Mouse (Mus musculus) embryonic facial prominence, embryonic 14.5 days (tissue): ENCODE data around the gene Dhrs1. TPM values are rescaled to one million over a fixed set of nuclear protein-coding genes. Genes with fewer than 3 reads are reported as not detected.

Source experiments
- ATAC-seq: fragments of 200-750 bp; cut with Nextera tagmentation; 2 replicates; pipeline ENCODE4 v1.8.0; 2017; ENCODE audit warnings: low read depth, moderate number of reproducible peaks, moderate TSS enrichment
- DNase-seq: peaks from one replicate; pipeline ENCODE4 v3.0.0-alpha.2; 2015; ENCODE audit warnings: low spot score
- H3K27ac ChIP-seq: fragments of 300-500 bp; sonication (generic); replicated peaks from 2 replicates; pipeline ENCODE4 v1.5.1; 2014; ENCODE audit warnings: low read depth, mild to moderate bottlenecking, low read length, moderate library complexity
- H3K27me3 ChIP-seq: fragments of 300-500 bp; sonication (generic); replicated peaks from 2 replicates; pipeline ENCODE4 v1.6.1; 2014; ENCODE audit warnings: low read length; ENCODE audit not compliant: control insufficient read depth, insufficient read depth
- H3K36me3 ChIP-seq: fragments of 300-500 bp; sonication (generic); 2 replicates; pipeline ENCODE4 v1.6.1; 2014; ENCODE audit warnings: low read length, mixed read lengths; ENCODE audit not compliant: control insufficient read depth, insufficient read depth
- H3K4me1 ChIP-seq: fragments of 300-500 bp; sonication (generic); 2 replicates; pipeline ENCODE4 v1.6.1; 2014; ENCODE audit warnings: antibody characterized with exemption, low read length; ENCODE audit not compliant: control insufficient read depth, insufficient read depth
- H3K4me2 ChIP-seq: fragments of 300-500 bp; sonication (generic); 2 replicates; pipeline ENCODE4 v1.6.1; 2014; ENCODE audit warnings: low read depth, mild to moderate bottlenecking, low read length, moderate library complexity, mixed read lengths
- H3K4me3 ChIP-seq: fragments of 300-500 bp; sonication (generic); 2 replicates; pipeline ENCODE4 v1.5.1; 2014; ENCODE audit warnings: low read depth, mild to moderate bottlenecking, low read length
- H3K9ac ChIP-seq: fragments of 300-500 bp; sonication (generic); 2 replicates; pipeline ENCODE4 v1.6.1; 2014; ENCODE audit warnings: low read depth, mild to moderate bottlenecking, low read length, moderate library complexity, mixed read lengths
- H3K9me3 ChIP-seq: fragments of 300-500 bp; sonication (generic); 2 replicates; pipeline ENCODE4 v1.6.1; 2016; ENCODE audit warnings: low read length; ENCODE audit not compliant: control insufficient read depth
- WGBS: fragments of 180-500 bp; shearing (Covaris S2); extraction: QIAGEN DNeasy Blood & Tissue Kit; methylation state at CpG from one replicate; pipeline ENCODE4 v1.1.7; 2014; 5-methylcytosine and 5-hydroxymethylcytosine counted together
- polyA plus RNA-seq: library from polyadenylated mRNA; unstranded; fragments of >200 nt; fragmentation: Nextera tagmentation; extraction: Ambion mirVana; gene quantifications from 2 replicates; pipeline ENCODE4 v1.2.1, GENCODE M21; 2014

Gene Dhrs1
- polyA plus RNA-seq, 1 experiment from 2014 or later = 76.5 TPM

GRCm38 (mm10) chr14:55735334-55735733, 10.2 kb downstream of the Dhrs1 start:
- WGBS = 66% methylated on average over 3 of the region's 3 CpGs
- H3K4me2 ChIP-seq = no peak overlapping the region
- no peaks in the 10 kb centered on the region for H3K9me3 ChIP-seq
- H3K9ac ChIP-seq = no peak overlapping the region
- H3K27me3 ChIP-seq = no peaks in the 10 kb centered on the region
- peaks cover 21% of the 10 kb centered on the region for H3K36me3 ChIP-seq
- H3K27ac ChIP-seq = no peak overlapping the region
- DNase-seq = no peak
- no peaks in the 10 kb centered on the region for H3K4me1 ChIP-seq
- no peak overlapping the region for H3K4me3 ChIP-seq
- ATAC-seq = no peak

DNA sequence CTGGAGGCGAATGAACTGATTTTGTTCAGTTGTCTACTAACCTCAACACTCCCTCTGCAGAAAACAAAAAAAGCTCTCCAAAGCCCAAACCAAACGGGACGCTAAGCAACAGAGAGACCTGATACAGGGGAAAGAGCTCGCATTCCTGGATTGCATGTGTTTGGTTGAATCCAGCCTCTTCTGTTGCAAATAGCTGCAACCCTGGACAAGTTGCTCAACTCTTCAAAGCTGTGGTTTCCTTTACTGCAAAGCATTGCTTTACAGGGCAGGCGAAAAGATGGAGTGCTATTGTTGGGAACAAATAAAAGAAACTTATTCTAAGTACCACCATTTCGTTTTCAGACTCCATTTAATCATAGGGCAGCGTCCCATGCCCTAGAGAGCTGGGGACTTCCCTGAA, 10.6 kb downstream of the Dhrs1 start:
- Histone ChIP-seq H3K27me3 (no peaks in the 10 kb centered on the region), H3K9ac (no peak overlapping the region), H3K27ac (no peak overlapping the region), H3K4me2 (no peak overlapping the region), H3K4me3 (no peak overlapping the region), H3K36me3 (peaks cover 16% of the 10 kb centered on the region), H3K9me3 (no peaks in the 10 kb centered on the region), H3K4me1 (no peaks in the 10 kb centered on the region)
- DNase-seq (no peak), ATAC-seq (no peak)
- 73% methylated on average over 7 of the region's 7 CpGs for WGBS

DNA sequence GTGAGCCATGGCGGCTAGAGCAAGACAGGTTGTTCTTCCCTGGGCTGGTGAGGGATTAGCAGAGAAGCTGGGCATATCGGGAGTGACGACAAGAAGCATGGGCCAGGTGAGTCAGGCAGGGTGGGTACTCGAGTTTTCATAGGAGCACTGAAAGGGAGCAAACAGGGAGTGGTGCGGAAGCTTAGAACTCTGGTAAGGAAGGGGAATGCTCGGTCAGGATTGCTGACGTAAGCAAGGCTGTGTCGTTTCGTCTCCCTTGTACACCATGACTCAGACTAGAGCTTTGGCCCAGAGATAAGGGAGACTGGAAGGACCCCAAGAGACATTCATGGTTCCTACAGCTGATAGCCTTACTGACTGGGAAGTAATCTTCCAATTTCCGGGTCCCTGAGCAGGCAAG, 11.6 kb downstream of the Dhrs1 start:
- H3K4me2 ChIP-seq = no peak overlapping the region
- no peaks in the 10 kb centered on the region for H3K9me3 ChIP-seq
- no peak overlapping the region for H3K27ac ChIP-seq
- DNase-seq (no peak), ATAC-seq (no peak)
- H3K4me3 ChIP-seq = no peak overlapping the region
- no peaks in the 10 kb centered on the region for H3K4me1 ChIP-seq
- H3K9ac ChIP-seq = no peak overlapping the region
- WGBS = 78% methylated on average over 10 of the region's 10 CpGs
- H3K36me3 ChIP-seq = peaks cover 6% of the 10 kb centered on the region; the same call in 1 of the 2 replicates
- H3K27me3 ChIP-seq = no peaks in the 10 kb centered on the region

- Histone ChIP-seq H3K4me1 (no peaks in the 10 kb centered on the region), H3K36me3 (no peaks in the 10 kb centered on the region), H3K4me2 (no peak overlapping the region), H3K9ac (no peak overlapping the region), H3K27ac (no peak overlapping the region), H3K27me3 (no peaks in the 10 kb centered on the region), H3K4me3 (no peak overlapping the region), H3K9me3 (no peaks in the 10 kb centered on the region)
- ATAC-seq = no peak
- 83% methylated on average over 7 of the region's 7 CpGs for WGBS
- no peak for DNase-seq
Measured at GRCm38 (mm10) chr14:55730531-55731032, 14.9 kb downstream of the Dhrs1 start.

- H3K4me2 ChIP-seq = no peak overlapping the region
- no peak for DNase-seq
- H3K36me3 ChIP-seq = no peaks in the 10 kb centered on the region
- no peaks in the 10 kb centered on the region for H3K4me1 ChIP-seq
- 72% methylated on average over 7 of the region's 7 CpGs for WGBS
- H3K4me3 ChIP-seq = no peak overlapping the region
- no peak for ATAC-seq
- no peak overlapping the region for H3K27ac ChIP-seq
- H3K27me3 ChIP-seq = no peaks in the 10 kb centered on the region
- no peaks in the 10 kb centered on the region for H3K9me3 ChIP-seq
- no peak overlapping the region for H3K9ac ChIP-seq
Measured at GRCm38 (mm10) chr14:55730116-55730515, 15.4 kb downstream of the Dhrs1 start.

GRCm38 (mm10) chr14:55727889-55728685, 17.4 kb downstream of the Dhrs1 start:
- Histone ChIP-seq H3K27me3 (no peaks in the 10 kb centered on the region), H3K4me2 (no peak overlapping the region), H3K9me3 (no peaks in the 10 kb centered on the region), H3K4me1 (no peaks in the 10 kb centered on the region), H3K9ac (no peak overlapping the region), H3K4me3 (no peak overlapping the region), H3K27ac (no peak overlapping the region), H3K36me3 (no peaks in the 10 kb centered on the region)
- DNase-seq (no peak), ATAC-seq (no peak)
- WGBS = 61% methylated on average over 8 of the region's 8 CpGs

DNA sequence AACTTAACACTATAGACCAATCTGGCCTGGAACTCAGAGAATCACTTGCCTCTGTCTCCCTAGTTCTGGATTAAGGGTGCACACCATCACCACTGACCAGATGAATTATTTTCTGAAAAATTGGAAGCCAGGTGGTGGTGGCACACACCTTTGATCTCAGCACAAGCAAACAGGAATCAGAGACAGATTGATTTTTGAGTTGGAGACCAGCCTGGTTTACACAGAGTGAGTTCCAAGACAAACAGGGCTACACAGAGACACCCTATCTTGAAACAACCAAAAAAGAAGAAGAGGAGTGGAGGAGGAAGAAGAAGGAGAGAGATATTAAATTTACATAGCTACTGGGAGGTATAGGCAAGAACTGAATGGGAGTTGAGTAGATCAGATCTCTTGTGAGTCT, 19.2 kb downstream of the Dhrs1 start:
- Histone ChIP-seq H3K9ac (no peak overlapping the region), H3K4me2 (no peak overlapping the region), H3K4me3 (no peak overlapping the region), H3K36me3 (no peaks in the 10 kb centered on the region), H3K27ac (no peak overlapping the region), H3K4me1 (0 out of 2 replicates have a peak, but pooled peaks cover 1% of the 10 kb centered on the region), H3K27me3 (no peaks in the 10 kb centered on the region), H3K9me3 (no peaks in the 10 kb centered on the region)
- ATAC-seq = no peak
- DNase-seq = no peak

DNA sequence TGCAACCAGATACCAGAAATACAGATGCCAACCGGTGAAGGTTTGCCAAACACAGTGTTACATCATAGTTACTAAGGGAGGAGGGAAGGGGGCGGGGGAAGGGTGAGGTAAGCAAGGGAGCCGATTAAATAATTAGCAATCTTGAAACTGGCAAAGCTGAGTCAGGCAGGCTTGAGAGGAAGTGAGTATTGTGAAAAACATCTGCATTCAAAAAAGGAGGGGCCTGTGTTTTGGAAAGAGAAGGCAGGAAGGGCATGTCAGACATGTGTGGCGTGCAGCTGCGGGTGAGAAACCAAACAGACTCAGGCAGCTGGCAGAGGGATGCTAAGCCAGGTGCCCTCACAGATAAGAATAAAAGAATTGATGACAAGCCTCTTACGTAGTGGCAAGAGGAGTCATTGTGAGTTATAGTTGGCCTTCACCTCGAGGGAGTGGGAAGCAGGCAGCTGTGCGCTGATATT, 21.0 kb downstream of the Dhrs1 start:
- Histone ChIP-seq H3K27me3 (no peaks in the 10 kb centered on the region), H3K27ac (no peak overlapping the region), H3K9ac (no peak overlapping the region), H3K9me3 (no peaks in the 10 kb centered on the region), H3K4me3 (no peak overlapping the region), H3K4me2 (no peak overlapping the region), H3K36me3 (0 out of 2 replicates have a peak, but pooled peaks cover 6% of the 10 kb centered on the region), H3K4me1 (0 out of 2 replicates have a peak, but pooled peaks cover 3% of the 10 kb centered on the region)
- no peak for ATAC-seq
- WGBS = 52% methylated on average over 8 of the region's 8 CpGs
- DNase-seq = no peak

GRCm38 (mm10) chr14:55723433-55723832, 22.1 kb downstream of the Dhrs1 start:
- Histone ChIP-seq H3K27me3 (no peaks in the 10 kb centered on the region), H3K27ac (no peak overlapping the region), H3K9me3 (no peaks in the 10 kb centered on the region), H3K4me2 (no peak overlapping the region), H3K9ac (no peak overlapping the region), H3K36me3 (peaks cover 15% of the 10 kb centered on the region; the same call in 1 of the 2 replicates), H3K4me3 (no peak overlapping the region), H3K4me1 (0 out of 2 replicates have a peak, but pooled peaks cover 3% of the 10 kb centered on the region)
- WGBS = 93% methylated on average over 7 of the region's 7 CpGs
- no peak for DNase-seq
- ATAC-seq = no peak
